Mouse (Mus musculus) ES-Bruce4 (cell line): ENCODE measurements at regions not wholly inside any gene's neighbourhood (a gene's known extent, or its start where the extent isn't known, plus 50 kb on each side); places are given as distances from the start of the nearest gene placed in this dataset.

Experiments used
- H3K27ac ChIP-seq: 2 replicates; pipeline ENCODE4 v1.5.1; 2012; ENCODE audit warnings: low read length, inconsistent platforms; ENCODE audit not compliant: insufficient read depth
- H3K27me3 ChIP-seq: 2 replicates; pipeline ENCODE4 v1.6.1; 2012; ENCODE audit warnings: mild to moderate bottlenecking, low read length, inconsistent platforms; ENCODE audit not compliant: control insufficient read depth, poor library complexity, insufficient read depth, severe bottlenecking
- H3K36me3 ChIP-seq: 2 replicates; pipeline ENCODE4 v1.6.1; 2012; ENCODE audit warnings: inconsistent platforms, mild to moderate bottlenecking, low read length, moderate library complexity; ENCODE audit not compliant: control insufficient read depth, poor library complexity, insufficient read depth, severe bottlenecking
- H3K4me1 ChIP-seq: one replicate; pipeline ENCODE4 v1.8.1; 2011; ENCODE audit warnings: low read length; ENCODE audit not compliant: control insufficient read depth, insufficient read depth
- H3K4me3 ChIP-seq: 2 replicates; pipeline ENCODE4 v1.5.1; 2011; ENCODE audit warnings: low read depth, mild to moderate bottlenecking, low read length
- H3K9ac ChIP-seq: 2 replicates; pipeline ENCODE4 v1.6.1; 2012; ENCODE audit warnings: low read depth, mild to moderate bottlenecking, inconsistent platforms; ENCODE audit not compliant: poor library complexity, severe bottlenecking
- H3K9me3 ChIP-seq: replicated peaks from 2 replicates; pipeline ENCODE4 v1.6.1; 2012; ENCODE audit warnings: mild to moderate bottlenecking, low read length, inconsistent platforms; ENCODE audit not compliant: control insufficient read depth, poor library complexity, insufficient read depth, severe bottlenecking
- CTCF ChIP-seq: IDR thresholded peaks from one replicate; pipeline ENCODE4 v1.8.1; 2011; ENCODE audit warnings: low read depth, low read length
- EP300 ChIP-seq: IDR thresholded peaks from 2 replicates; pipeline ENCODE4 v1.6.1; 2011; ENCODE audit warnings: low read depth, low read length; ENCODE audit not compliant: insufficient read depth
- POLR2A ChIP-seq: IDR thresholded peaks from one replicate; pipeline ENCODE4 v1.8.1; 2011; ENCODE audit warnings: low read length; ENCODE audit not compliant: insufficient read depth

DNA sequence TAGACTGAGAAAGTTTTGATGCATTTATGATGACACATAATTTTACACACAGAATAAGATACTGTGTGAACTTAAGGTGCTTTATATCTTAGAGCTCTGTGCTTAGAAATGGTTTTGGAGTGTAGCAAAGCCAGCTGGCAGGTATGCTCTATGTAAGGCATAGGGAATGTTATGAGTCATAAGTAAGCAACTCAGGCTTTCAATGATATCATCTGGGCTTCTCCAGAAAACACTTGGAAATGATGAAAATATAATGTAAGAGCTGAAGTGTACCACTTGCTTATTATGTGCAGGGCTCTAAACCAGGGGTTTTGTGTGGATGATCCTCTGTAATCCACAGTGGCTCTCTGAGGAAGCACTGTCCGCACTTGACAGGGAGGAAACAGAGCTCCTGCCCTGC, 86.1 kb upstream of the Ddx18 start:
- H3K27me3 ChIP-seq, result no peaks in the 10 kb centered on the region
- no peak overlapping the region for H3K9ac ChIP-seq
- TF ChIP-seq CTCF, result no peak
- no peak overlapping the region for H3K27ac ChIP-seq
- H3K36me3 ChIP-seq, result no peaks in the 10 kb centered on the region
- H3K4me3 ChIP-seq, result no peak overlapping the region
- H3K4me1 ChIP-seq, result no peaks in the 10 kb centered on the region
- H3K9me3 ChIP-seq, result no peaks in the 10 kb centered on the region

DNA sequence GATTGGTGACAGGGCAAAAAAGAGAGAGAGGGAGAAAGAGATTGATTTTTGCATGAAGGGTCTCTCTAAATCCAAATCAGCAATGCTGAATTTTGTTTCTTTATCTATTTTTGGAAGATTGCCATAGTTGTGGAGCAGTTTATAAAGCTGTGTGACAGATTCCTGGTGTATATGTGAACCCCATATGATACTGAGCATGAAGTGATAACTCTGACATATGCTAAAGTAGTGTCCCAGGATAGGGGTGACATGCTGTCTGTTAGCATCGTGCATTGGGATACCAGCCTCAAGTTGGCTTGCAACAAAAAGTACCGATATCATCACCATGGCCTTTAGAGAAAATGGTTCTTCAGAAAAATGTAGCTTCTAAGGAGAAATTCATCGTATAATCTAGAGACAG, 82.3 kb upstream of the Ddx18 start:
- H3K27ac ChIP-seq, result no peak overlapping the region
- no peaks in the 10 kb centered on the region for H3K4me1 ChIP-seq
- no peak for TF ChIP-seq EP300
- TF ChIP-seq CTCF, result no peak
- H3K9me3 ChIP-seq, result no peaks in the 10 kb centered on the region
- H3K27me3 ChIP-seq, result no peaks in the 10 kb centered on the region
- H3K9ac ChIP-seq, result no peak overlapping the region
- no peak overlapping the region for H3K4me3 ChIP-seq
- H3K36me3 ChIP-seq, result no peaks in the 10 kb centered on the region

- Histone ChIP-seq H3K4me3 (no peak overlapping the region), H3K27me3 (no peaks in the 10 kb centered on the region), H3K9me3 (no peaks in the 10 kb centered on the region; the same call in 1 of the 2 replicates), H3K9ac (no peak overlapping the region), H3K36me3 (no peaks in the 10 kb centered on the region), H3K4me1 (no peaks in the 10 kb centered on the region), H3K27ac (no peak overlapping the region)
- no peak for TF ChIP-seq POLR2A
- no peak for TF ChIP-seq EP300
- no peak for TF ChIP-seq CTCF
Observed at GRCm38 (mm10) chr1:121631466-121631865, 63.7 kb upstream of the Ddx18 start.

DNA sequence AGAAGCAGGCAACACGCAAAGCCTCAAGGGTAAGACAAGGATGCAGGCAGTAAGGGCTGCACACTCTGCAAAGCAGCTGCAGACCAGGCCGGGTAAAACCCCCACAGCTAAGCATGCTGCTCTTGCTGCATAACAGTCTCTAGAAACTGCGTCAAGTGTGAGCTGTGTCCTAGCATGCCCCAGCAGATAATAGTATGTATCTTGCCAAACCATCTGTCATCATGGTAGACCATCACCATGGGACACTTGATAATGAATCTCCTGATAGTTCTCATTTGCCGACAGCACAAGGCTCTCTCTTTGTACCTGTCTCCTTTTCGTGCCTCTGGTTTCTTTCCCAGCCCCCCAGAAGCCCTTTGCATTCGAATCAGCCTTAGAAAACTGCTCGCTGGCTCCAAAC, 52.5 kb upstream of the Ddx18 start:
- H3K27ac ChIP-seq, result no peak overlapping the region
- H3K36me3 ChIP-seq, result no peaks in the 10 kb centered on the region

GRCm38 (mm10) chr1:121618550-121618949, 50.8 kb upstream of the Ddx18 start:
- no peak for TF ChIP-seq CTCF
- no peak for TF ChIP-seq POLR2A
- no peak for TF ChIP-seq EP300
- Histone ChIP-seq H3K4me3 (no peak overlapping the region), H3K9me3 (no peaks in the 10 kb centered on the region), H3K9ac (no peak overlapping the region), H3K27ac (no peak overlapping the region), H3K36me3 (no peaks in the 10 kb centered on the region), H3K27me3 (no peaks in the 10 kb centered on the region), H3K4me1 (no peaks in the 10 kb centered on the region)

More for the DNA sequence above, 52.5 kb upstream of the Ddx18 start:
- no peak overlapping the region for H3K4me3 ChIP-seq
- no peaks in the 10 kb centered on the region for H3K9me3 ChIP-seq
- no peaks in the 10 kb centered on the region for H3K27me3 ChIP-seq
- TF ChIP-seq CTCF, result no peak
- TF ChIP-seq EP300, result no peak
- TF ChIP-seq POLR2A, result no peak
- H3K9ac ChIP-seq, result no peak overlapping the region
- H3K4me1 ChIP-seq, result no peaks in the 10 kb centered on the region
